Mouse (Mus musculus): ENCODE measurements at regions not wholly inside any gene's neighbourhood (a gene's known extent, or its start where the extent isn't known, plus 50 kb on each side); places are given as distances from the start of the nearest gene placed in this dataset.

DNA sequence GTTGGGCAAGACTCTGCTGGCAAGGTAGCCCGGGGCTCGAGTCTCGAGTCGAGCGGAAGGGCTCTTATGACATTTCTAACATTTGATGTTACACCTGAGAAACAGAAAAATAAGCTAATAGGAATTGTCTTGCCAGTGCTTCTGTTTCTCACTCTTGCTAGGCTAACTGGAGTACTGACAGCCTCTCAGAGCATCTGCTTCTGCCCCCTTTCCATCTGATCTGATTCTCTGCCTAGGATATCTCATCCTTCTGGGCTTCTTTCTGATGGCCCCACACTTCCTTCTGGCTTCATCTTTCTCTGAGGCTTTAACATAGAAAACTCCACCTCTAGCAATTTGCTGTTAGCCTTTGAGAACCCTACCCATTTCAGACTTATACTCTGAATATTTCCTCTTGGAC, 95.0 kb upstream of the Arhgef9 start:
- no peak for DNase-seq (ENCODE audit: low spot score)
- intact Hi-C loops (cut with DNase I): no loop called here

- no peak for DNase-seq (ENCODE audit: low spot score)
- intact Hi-C loops (cut with DNase I): no loop called here
Measured at GRCm38 (mm10) chrX:95282038-95282437, 85.4 kb upstream of the Arhgef9 start.

DNA sequence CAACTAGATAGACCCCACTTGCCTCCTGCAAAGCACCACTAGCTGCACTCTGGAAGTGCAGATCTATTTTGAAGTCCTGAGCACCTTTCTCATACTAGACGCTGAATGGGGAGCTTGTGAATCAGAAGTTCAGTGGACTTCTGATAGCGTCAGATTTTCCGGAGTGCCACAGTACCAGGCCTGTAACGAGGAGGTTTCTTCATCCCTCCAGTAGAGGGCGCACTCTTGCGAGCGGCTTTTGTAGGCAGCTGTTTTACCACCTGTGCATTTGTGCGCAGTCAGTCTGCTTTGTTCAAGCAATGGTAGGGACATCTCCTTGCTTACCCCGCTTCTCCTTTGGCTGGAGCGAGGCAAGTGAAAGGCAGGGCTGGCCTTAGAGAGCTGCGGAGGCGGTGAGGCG, 56.9 kb upstream of the Arhgef9 start:
- intact Hi-C loops (cut with DNase I): loop anchor here (10.0 kb wide), 1 partner anchor 481 kb away; no protein-coding TSS in a partner anchor
- no peak for DNase-seq (ENCODE audit: low spot score)
